Mouse (Mus musculus) megakaryocyte, embryonic 14.5 days (primary cell): ENCODE results near the gene Gm3238.
"Not testable (repeated sequence)": the region's sequence is repeated elsewhere in the genome, so short reads cannot be mapped to it uniquely, and the experiment has no call there.

Experiments used
- FLI1 ChIP-seq: IDR thresholded peaks from 2 replicates; pipeline ENCODE4 v1.6.1; 2012; ENCODE audit warnings: low read length, inconsistent platforms, mixed read lengths
- GATA1 ChIP-seq: IDR thresholded peaks from 3 replicates; pipeline ENCODE4 v1.6.1; 2012; ENCODE audit warnings: mixed read lengths, low read length, inconsistent platforms, borderline replicate concordance

- not testable (repeated sequence) for TF ChIP-seq FLI1, GATA1
Measured at GRCm38 (mm10) chr10:77751254-77751653, 19.9 kb downstream of the Gm3238 start, which contains the start of gene Gm9736.
